Mouse (Mus musculus) cerebellum, postnatal 10 days (tissue): Measurements from ENCODE around the gene Kl.

Experiments used
- DNase-seq, 2 experiments: peaks; one replicate each; pipeline ENCODE4 v3.0.0; 2021; ENCODE audit warnings: mixed read lengths in 2 of 2

Kl gene

DNA sequence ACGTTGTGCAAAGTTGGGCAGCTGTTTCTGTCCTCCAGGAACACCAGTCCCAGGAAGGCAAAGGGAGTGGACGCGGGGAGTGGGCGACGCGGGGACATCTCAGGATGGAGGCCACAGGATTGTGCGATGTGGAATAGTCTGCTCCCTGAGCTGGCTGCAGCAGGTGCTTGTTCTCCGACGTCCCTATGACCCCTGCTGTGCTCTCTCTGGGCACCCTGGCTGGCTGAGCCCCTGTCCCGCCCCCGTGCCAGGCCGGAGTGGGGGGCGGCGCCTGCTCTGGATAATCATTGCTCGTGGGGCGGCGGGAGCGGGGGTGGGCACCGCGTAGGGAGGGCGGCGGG, at the start of gene Kl:
Gene Kl, plus strand, starts transcription at position 280 of the 341 bp plus-strand sequence.
- DNase-seq, result peak; percentile 31 to 51

- peak; percentile 67 to 71 for DNase-seq
These were observed 46.1 kb upstream of the Kl start for GRCm38 (mm10) chr5:150906053-150907040.

- peak; percentile 31 to 51 for DNase-seq
These were observed 40.3 kb upstream of the Kl start for GRCm38 (mm10) chr5:150912156-150912555.

GRCm38 (mm10) chr5:150912656-150913055, 39.8 kb upstream of the Kl start:
- DNase-seq, result peak; percentile 27 to 38

DNA sequence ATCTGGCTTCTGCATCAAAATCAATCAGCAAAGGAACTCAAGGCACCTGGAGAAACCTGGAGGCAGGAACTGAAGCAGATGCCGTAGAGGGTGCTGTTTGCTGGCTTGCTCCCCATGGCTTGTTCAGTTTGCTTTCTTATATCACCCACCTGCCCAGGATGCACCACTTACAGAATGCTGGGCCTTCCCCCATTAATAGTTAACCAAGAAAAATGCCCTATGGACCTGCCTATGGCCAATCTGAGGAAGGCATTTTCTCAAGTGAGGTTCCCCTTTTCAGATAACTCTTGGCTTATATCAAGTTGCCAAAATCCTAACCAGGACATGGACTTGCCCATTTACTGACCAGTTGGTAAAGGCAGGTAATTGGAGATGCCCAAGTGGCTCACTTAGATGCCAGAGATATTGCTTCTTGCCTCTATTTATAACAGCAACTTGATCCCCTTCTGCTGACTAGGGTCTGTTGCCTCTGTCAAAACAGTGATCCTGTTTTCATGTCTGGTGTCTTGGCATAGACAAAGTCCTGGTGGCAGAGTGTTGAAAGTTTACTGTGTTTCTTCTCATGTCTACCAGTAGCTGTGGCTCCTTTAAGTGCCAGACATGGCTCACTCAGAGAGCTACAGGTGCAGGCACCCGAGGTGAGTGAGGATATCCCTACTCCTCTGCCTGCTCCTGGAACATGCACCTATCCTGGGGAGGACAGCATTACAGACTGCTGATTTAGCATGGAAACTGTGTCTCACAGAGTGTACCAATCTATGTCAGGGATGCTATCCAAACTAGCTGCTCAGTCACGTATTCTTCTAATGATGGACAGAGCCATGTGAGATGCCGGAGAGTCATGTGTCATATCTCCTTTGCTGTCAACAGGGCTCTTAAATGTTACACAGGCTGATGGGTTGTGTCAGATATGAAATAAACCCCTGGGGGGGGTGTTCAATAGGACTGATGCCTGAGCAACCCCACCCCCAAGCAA, 37.0 kb upstream of the Kl start:
- no peak for DNase-seq

GRCm38 (mm10) chr5:150917131-150917858, 35.1 kb upstream of the Kl start:
- peak; percentile 62 to 70 for DNase-seq

GRCm38 (mm10) chr5:150918599-150918998, 33.8 kb upstream of the Kl start:
- DNase-seq, result peak in 1 of 2 experiments; percentile 15

DNA sequence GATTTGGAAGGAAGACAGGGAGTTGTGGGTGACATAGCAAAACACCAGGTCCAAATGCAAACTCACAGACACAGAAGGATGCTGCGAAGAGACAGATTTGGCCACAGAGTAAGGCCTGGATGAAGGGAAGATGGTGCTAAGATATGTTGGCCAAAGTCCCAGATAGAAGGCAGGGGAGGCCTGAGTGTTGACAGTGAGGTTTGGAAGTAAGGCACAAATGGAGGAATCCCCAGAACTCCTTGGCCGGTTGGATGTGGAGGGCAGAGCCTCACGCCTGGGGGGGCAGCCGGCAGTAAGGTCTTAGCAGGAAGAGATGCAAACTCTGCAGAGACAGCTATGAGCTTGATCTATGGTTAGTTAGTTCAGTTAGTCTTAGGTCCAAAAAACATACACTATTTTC, 33.1 kb upstream of the Kl start:
- peak in 1 of 2 experiments; percentile 38 for DNase-seq

GRCm38 (mm10) chr5:150919961-150920360, 32.4 kb upstream of the Kl start:
- peak in 1 of 2 experiments; percentile 23 for DNase-seq

GRCm38 (mm10) chr5:150929406-150929805, 23.0 kb upstream of the Kl start:
- no peak for DNase-seq

DNA sequence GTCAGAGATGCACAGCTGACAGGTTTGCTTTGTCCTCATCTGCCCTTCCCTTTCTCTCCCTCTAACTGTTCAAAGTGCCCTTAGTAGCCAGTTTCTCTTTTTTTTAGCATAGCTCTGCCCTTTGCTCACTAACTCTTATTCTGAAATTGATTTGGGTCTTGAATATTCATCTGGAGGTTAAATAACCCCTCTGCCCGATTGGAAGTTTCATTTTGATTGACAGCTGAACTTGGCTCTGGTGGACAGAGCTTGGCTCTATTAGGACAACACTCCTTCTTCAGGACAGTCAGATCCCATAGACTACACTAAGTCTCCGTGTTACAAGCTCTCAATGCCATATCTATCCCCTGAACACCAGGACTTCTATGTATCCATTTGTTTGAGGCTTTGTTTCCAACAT, 19.8 kb upstream of the Kl start:
- DNase-seq, result no peak

DNA sequence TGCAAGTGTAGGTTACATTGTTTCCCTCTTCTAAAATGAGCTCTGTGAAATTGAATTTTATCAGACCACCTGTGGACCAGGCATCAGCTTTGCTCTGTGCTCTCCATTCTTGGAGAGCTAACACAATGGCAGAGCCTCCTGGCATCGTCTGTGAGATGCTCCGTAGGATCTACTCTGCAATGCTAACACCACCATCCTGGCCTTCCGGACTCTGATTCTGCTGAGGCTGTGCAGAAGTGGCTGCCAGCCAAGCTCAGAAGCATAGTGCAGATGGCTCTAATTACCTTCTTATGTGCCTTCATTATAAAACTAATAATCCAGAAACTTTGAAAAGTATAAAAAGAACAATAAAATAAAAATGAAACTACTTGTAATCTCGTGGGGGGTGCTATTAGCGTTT, 16.2 kb upstream of the Kl start:
- peak; percentile 79 to 86 for DNase-seq

DNA sequence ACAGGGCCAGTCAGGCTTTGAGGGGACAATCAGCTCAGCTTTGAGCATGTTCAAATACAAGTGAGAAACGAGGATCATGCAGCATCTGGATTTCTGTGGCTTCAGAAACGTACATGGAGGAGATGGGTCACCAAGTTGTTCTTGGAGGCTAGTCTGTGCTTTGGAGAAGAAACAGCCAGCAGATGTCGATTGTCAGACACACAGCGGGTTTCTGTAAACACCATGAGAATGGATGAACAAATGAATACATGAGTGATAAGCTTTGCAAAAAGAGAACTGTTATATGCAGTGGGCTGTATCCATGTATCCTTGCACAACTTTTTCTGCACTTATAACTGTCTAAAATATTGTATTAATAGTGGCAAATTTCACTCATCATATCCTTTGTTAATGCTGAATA, 15.6 kb upstream of the Kl start:
- DNase-seq, result peak in 1 of 2 experiments; percentile 15

DNA sequence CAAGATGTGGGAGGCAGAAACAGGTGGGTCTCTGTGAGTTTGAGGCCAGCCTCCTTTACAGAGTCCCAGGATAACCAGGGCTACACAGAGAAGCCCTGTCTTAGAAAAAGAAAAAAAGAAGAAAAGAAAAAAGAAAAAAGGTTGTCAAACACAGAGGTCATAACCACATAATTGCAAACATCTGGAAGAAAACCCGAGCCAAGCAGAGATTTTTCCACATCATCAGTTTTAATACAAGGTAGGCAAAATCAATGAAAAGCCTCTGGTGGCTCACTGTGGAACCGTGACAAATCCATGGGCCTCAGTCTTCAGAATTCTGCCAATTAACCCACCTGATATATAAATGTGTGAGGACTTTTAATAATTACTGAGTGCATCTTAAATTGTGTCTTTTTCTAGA, 14.9 kb upstream of the Kl start:
- DNase-seq, result no peak

- DNase-seq, result no peak
These were observed 6.8 kb upstream of the Kl start for GRCm38 (mm10) chr5:150945576-150945975.

DNA sequence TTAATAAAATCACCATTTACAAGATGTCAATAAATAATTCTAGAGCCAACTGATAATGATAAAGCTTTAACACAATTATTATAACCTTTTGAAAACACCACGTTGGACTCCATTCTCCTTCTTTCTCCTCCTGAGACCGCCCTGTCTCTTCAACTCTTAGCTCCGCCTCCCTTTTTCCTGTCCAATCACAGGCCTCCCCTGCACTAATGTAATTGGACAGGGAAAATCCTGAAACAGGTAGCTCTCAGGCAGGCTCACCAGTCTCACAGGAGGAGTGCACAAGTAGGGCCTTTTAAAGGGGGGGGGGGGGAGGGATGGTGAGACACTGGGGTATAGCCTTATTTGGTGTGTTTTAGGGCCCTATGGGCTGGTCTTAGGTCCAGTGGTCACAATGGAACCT, 3.3 kb upstream of the Kl start:
- DNase-seq, result no peak

- no peak for DNase-seq
These were observed 1.1 kb upstream of the Kl start for GRCm38 (mm10) chr5:150951325-150951724.

DNA sequence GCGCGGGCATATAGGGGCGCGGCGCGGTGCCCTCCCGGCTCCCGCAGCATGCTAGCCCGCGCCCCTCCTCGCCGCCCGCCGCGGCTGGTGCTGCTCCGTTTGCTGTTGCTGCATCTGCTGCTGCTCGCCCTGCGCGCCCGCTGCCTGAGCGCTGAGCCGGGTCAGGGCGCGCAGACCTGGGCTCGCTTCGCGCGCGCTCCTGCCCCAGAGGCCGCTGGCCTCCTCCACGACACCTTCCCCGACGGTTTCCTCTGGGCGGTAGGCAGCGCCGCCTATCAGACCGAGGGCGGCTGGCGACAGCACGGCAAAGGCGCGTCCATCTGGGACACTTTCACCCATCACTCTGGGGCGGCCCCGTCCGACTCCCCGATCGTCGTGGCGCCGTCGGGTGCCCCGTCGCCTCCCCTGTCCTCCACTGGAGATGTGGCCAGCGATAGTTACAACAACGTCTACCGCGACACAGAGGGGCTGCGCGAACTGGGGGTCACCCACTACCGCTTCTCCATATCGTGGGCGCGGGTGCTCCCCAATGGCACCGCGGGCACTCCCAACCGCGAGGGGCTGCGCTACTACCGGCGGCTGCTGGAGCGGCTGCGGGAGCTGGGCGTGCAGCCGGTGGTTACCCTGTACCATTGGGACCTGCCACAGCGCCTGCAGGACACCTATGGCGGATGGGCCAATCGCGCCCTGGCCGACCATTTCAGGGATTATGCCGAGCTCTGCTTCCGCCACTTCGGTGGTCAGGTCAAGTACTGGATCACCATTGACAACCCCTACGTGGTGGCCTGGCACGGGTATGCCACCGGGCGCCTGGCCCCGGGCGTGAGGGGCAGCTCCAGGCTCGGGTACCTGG, 488 bp downstream of the Kl start:
- peak; percentile 50 to 57 for DNase-seq

- no peak for DNase-seq
These were observed 2.4 kb downstream of the Kl start for GRCm38 (mm10) chr5:150954791-150955190.

DNA sequence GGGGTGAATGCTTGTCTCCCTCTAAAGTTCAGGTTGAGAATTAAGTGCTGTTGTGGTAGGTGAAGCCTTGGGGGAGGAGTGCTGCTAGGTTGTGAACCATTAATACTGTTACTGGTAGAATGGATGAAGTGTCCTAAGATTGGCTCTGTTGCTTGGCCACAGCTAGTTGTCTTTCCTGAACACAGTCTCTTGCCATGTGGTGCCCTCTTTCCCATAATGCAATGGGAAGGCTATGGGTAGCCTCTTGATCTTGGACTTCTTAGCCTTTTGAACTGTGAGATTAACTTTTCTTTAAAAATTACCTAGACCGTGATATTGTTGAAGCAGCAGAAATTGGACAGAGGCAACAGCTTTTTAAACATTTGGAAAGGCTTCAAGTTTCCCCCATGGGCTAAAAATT, 7.5 kb downstream of the Kl start:
- DNase-seq, result no peak

- DNase-seq, result no peak
These were observed 9.2 kb downstream of the Kl start for GRCm38 (mm10) chr5:150961615-150962014.

- DNase-seq, result no peak
These were observed 10.3 kb downstream of the Kl start for GRCm38 (mm10) chr5:150962756-150963155.
